Mouse (Mus musculus): ENCODE data around the gene Suv39h2.

Gene Suv39h2

GRCm38 (mm10) chr2:3423841-3424578, 50.8 kb downstream of the Suv39h2 start, which contains the start of gene Dclre1c:
Gene Dclre1c, plus strand, starts transcription at chr2:3424131.
- peak; percentile 65 for DNase-seq (ENCODE audit: extremely low read depth, low read depth, low spot score)

- no peak for DNase-seq (ENCODE audit: extremely low read depth, low read depth, low spot score)
Observed at GRCm38 (mm10) chr2:3422548-3422947, 52.3 kb downstream of the Suv39h2 start, which contains the start of gene Meig1. Gene Meig1, minus strand, starts transcription at chr2:3422648.

- DNase-seq (ENCODE audit: extremely low read depth, low read depth, low spot score): no peak
Observed at GRCm38 (mm10) chr2:3420157-3420556, 54.7 kb downstream of the Suv39h2 start.

GRCm38 (mm10) chr2:3418883-3419431, 55.9 kb downstream of the Suv39h2 start:
- DNase-seq (ENCODE audit: extremely low read depth, low read depth, low spot score): no peak

- DNase-seq (ENCODE audit: extremely low read depth, low read depth, low spot score): no peak
Observed at GRCm38 (mm10) chr2:3415676-3416075, 59.2 kb downstream of the Suv39h2 start.

- no peak for DNase-seq (ENCODE audit: extremely low read depth, low read depth, low spot score)
Observed at GRCm38 (mm10) chr2:3414241-3414640, 60.6 kb downstream of the Suv39h2 start.

GRCm38 (mm10) chr2:3407756-3408155, 67.1 kb downstream of the Suv39h2 start:
- DNase-seq (ENCODE audit: extremely low read depth, low read depth, low spot score): peak; percentile 92

GRCm38 (mm10) chr2:3405981-3406380, 68.8 kb downstream of the Suv39h2 start:
- DNase-seq (ENCODE audit: extremely low read depth, low read depth, low spot score): no peak
